Mouse (Mus musculus) cerebellum, postnatal 25 days (tissue): ENCODE results near the gene Hexim2.

Experiments
- DNase-seq, 2 experiments: peaks; one replicate each; pipeline ENCODE4 v3.0.0; 2021; ENCODE audit warnings: mixed read lengths in 2 of 2

Hexim2 gene

GRCm38 (mm10) chr11:103112552-103112912, 19.7 kb upstream of the Hexim2 start:
- no peak for DNase-seq

- DNase-seq, result no peak
These were observed 19.2 kb upstream of the Hexim2 start for GRCm38 (mm10) chr11:103113005-103113404.

DNA sequence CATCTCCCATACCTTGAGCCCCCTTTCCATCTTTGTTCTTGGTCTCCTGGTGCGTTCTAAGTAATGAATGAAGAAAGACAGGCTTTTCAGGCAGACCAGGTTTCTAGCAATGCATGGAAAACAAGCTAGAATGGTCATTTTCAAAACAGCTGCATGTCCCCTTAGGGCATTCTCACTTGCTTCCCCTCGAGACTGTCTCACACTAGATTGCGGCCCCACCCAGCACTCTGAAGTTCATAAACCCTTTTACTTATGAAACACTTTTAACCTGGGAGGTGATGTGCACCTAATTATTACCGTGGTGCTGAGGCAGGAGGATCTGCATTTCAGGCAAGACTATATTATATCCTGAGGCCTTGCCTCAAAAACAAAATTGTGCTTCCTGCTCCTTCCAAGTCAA, 18.5 kb upstream of the Hexim2 start:
- no peak for DNase-seq

DNA sequence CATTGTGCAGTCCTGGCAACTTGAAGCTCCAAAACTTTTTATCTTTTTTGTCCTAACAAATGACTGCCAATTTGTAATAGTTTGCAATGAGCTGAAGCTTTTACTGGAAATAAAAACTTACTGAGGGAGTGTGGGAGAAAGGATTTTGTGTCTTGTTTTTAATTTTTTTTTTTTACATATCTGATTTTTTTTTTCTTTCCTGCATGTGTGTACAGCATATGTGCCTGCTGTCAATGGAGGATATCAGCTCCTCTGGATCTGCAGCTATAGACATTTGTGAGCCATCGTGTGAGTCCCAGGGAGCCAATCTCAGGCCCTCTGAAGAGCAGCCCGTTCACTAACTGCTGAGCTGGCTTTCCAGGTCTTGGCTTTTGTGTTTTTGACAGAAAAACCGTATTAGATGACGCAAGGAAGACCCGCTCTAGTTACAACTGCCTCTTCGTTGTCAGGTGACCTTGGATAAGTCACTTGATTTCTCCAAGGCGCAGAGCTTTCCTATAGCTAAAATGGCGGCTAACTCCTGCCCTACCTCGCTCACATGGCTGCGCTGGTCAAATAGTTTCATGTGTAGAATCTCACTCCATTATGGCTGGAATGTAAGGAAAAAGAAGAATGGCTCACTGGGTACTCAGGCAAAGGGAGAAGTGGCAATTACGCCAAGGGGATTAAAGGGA, 17.8 kb upstream of the Hexim2 start:
- DNase-seq, result no peak

DNA sequence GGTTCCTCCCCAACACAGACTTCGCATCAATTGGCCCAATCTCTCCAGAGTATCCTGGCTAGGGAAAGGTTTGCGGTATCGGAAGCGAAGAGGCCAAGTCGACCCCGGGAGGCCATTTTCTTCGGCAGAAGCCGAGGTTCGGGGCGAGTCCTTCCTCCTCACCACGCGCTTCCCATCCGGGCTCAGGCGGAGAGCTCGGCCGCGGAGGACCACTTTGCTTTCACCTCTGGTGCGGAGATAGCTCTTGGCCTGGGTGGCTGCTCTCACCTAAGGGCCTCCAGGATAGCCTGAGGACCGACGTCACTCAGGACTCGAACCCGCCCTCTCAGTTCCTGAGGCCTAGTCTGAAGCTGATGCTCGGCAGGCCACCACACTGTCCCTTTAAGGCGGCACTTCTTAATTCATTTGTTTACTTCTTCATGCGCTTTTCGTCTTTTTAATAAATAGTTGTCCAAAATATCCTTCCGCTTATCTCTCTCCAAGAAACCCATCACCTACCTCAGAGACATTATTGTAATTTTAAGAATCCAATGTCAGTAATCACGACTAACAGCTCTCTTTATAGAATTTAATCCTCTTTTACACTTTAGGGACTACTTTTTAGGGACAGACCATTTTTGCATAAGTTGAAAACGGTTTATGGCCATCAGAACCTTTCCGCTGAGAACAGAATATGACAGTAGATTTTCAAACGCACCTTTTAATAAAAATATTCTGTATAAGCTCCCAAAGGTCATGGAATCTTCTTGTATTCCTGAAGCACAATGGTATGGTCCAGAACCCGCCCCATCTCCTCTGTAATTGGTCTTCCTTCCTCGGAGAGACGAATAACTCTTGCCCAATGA, 16.8 kb upstream of the Hexim2 start:
- peak; percentile 87 to 89 for DNase-seq

DNA sequence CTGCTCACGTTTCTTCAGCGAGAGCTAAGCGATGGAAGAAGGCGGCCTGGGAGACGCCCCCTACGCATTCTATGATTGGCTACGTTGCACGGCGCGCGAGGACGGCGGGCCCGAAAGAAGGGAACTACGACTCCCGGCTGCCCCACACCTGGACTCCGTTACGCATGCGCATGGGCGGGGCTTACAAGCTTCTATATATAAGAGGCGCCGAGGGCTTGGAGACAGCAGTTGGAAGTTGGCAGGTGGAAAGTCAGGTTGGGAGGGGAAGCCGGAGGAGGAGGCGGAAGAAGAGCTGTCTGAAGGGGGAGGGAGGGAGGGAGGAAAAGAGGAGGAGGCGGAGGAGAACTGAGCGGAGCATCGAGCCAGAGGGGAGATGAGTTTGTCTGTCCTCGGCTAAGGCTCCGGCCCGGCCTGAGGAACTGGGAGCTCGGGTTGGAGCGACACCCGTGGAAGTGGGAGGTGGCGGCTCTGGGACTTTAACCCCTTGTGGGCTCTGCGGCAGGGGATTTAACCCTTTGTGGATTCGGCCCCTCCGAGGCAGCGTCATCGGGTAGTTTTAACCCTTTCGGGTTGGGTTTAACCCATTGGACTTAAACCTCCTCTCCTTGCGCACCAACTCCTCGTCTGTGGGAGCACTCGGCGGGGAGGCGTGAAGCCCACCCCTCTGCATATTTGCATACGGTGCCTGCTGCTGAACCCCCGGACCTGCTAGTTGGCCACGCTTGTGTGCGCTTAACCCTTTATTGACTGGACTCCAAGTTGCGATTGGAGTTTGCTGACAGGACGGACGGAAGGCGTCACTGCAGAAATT, 16.0 kb upstream of the Hexim2 start, which contains the start of gene Hexim1:
Hexim1 (plus strand) TSS at position 224 of the 811 bp plus-strand sequence.
- DNase-seq, result peak; percentile 99 to 100

GRCm38 (mm10) chr11:103116959-103117590, 15.2 kb upstream of the Hexim2 start:
- DNase-seq, result peak; percentile 83 to 87

- peak in 1 of 2 experiments; percentile 67 for DNase-seq
These were observed 14.6 kb upstream of the Hexim2 start for GRCm38 (mm10) chr11:103117591-103118009.

DNA sequence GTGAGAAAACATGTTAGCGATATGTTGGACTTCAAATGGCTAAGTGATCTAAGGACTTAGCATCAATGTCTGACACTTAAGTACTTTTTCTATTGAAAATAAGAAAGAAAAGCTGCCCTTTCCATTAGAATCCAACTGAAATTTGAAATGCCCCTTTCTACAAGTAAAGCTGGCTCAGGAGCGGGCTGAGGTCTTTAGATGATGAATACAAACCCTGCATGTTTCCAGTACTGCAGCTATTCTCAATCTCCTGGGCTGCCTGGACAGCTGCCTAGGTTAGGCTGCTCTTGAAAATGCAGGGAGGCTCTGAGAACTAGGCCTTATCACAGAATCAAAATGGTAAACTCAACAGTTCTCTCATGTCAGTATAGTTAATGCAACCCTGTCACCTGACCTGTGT, 13.4 kb upstream of the Hexim2 start:
- no peak for DNase-seq

DNA sequence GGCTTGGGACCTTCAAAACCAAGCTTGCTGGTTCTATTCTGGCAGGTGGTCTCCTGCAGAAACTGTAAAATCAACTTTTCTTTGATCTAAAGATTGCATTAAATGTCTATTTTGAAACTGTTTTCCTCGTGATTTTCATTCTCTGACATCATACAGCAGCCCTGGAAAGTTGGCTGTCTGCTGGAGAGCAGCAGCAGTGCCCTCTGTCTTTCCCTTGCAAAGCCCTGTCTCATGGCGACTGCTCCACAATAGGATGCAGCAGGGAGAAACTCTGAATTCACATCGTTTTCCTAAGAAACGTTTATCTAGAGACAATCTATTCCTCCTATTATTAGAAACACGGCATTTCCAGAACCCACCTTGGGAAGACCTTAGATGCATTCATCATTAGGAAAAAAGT, 12.6 kb upstream of the Hexim2 start:
- DNase-seq, result no peak

DNA sequence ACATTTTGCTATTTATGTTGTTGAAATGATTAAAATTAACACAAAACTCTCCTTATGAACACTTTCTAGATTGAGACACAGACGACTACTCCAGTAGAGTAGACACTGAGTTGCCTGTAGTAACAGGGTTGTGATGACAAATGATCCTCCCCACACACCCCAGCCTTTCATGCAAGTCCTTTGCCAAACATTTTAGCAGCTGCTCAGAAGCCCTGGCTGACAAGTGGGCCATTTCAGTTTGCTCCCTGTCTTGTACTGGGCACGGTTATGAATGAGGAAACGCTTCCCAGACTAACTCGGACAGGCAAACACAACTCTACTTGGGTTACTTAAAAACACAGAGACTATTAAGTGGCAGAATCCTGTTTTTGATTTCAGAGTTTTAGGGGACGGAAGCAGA, 11.9 kb upstream of the Hexim2 start:
- DNase-seq, result no peak

DNA sequence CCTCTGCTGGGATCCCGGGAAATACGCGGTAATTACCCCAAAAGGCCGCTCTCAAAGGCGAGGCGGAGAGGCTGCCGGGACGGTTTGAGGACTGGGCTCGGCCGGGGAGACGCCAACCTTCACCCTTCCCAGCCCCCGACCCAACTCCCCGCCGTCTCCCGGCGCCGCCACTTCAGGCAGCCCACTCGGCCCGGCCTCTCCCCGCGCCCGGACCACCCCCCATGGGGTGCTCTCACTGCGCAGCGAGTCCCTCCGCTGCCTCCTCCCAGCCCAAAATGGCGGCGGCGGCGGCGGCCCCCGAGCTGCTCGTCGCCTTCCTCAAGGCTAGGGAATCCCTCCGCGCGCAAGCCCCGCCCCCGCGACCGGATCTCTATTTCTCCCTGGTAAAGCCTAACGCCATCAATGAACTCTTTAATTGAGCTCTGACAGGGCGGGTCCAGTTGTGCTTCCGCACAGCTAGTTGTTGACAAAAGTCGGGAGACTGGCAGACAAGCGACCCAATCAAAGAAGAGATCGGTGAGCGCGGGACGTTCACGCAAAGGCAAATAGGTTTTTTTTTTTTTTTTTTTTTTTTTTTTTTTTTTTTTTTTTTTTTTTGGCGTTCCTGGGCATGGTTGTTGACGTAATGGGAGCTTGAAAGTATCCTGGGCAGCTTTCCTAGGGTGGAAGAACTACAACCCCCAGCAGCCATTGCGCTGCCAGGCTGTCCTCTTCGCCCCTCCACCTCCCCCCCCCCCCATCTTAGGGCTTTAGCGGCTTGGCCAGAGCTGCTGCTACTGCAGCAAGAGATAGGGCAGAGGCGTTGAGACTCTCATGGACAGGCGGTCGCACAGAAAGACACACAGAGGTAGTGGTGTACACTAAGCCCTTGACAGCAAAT, 587 bp downstream of the Hexim2 start:
- peak; percentile 100 for DNase-seq

GRCm38 (mm10) chr11:103133456-103134185, 1.4 kb downstream of the Hexim2 start:
- peak; percentile 39 to 40 for DNase-seq

GRCm38 (mm10) chr11:103134221-103134620, 2.0 kb downstream of the Hexim2 start:
- DNase-seq, result no peak

DNA sequence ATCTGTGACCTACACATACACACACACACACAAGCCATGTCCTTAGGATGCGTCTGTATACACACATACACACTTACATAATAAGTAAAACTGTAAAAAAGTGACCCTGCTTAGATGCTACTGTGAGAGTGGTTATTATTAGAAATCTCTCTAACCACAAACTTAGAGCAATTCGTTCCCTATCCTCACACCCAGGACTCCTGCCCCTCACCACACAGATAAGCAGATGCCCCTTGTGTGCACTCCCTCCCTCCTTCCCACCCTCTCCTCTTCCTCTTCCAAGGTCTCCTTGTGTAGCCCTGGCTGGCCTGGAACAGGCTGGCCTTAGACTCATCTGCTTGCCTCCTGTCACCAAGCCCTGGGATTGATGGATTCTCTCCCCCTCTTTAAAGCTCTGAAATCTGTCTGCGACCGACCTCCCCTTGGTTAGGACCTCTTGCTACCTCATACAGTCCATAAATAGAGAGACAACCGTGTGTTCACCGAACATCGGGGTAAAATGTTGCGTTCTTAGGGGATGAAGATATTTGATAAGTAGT, 3.9 kb downstream of the Hexim2 start:
- no peak for DNase-seq

GRCm38 (mm10) chr11:103139951-103140762, 7.9 kb downstream of the Hexim2 start:
- no peak for DNase-seq

DNA sequence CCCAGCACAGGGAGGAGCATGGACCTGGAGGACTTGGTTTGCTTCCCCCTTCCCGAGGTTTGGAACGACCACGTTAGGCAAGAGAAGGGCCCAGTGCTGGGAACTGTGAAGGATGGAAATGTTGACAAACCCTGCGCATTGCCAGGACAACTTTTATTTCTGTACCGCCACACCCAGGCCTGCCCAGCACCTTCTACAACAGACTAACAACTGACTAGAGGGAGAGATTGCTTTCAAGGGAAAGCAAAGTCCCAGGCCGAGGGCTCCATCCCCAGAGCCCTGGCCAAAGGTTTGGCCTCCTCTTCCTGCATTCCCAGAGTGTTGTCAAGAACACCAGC, 8.5 kb downstream of the Hexim2 start:
- DNase-seq, result no peak

GRCm38 (mm10) chr11:103141101-103141943, 9.1 kb downstream of the Hexim2 start:
- DNase-seq, result peak in 1 of 2 experiments; percentile 41

GRCm38 (mm10) chr11:103141944-103142255, 9.7 kb downstream of the Hexim2 start:
- DNase-seq, result peak; percentile 39
